Mouse (Mus musculus) erythroblast, embryonic 14.5 days (primary cell): ENCODE data around the gene Igsf11. TPM values are rescaled to one million over a fixed set of nuclear protein-coding genes. Genes with fewer than 3 reads are reported as not detected.

Experiments used
- H3K27me3 ChIP-seq: 2 replicates; pipeline ENCODE4 v1.6.1; 2012; ENCODE audit warnings: inconsistent platforms; ENCODE audit not compliant: control insufficient read depth
- H3K36me3 ChIP-seq: 2 replicates; pipeline ENCODE4 v1.6.1; 2012; ENCODE audit warnings: mild to moderate bottlenecking, inconsistent platforms; ENCODE audit not compliant: control insufficient read depth
- H3K4me1 ChIP-seq: 2 replicates; pipeline ENCODE4 v1.6.1; 2012; ENCODE audit warnings: inconsistent platforms; ENCODE audit not compliant: control insufficient read depth
- H3K4me3 ChIP-seq: replicated peaks from 2 replicates; pipeline ENCODE3; 2012; ENCODE audit warnings: moderate library complexity, mild to moderate bottlenecking, inconsistent platforms
- H3K9me3 ChIP-seq: 2 replicates; pipeline ENCODE4 v1.6.1; 2012; ENCODE audit warnings: low read length, inconsistent platforms, mixed read lengths; ENCODE audit not compliant: control insufficient read depth
- GATA1 ChIP-seq: IDR thresholded peaks from 2 replicates; pipeline ENCODE4 v1.6.1; 2012; ENCODE audit warnings: low read length, inconsistent platforms, mixed read lengths
- TAL1 ChIP-seq: IDR thresholded peaks from 3 replicates; pipeline ENCODE4 v1.6.1; 2012; ENCODE audit warnings: low read length, inconsistent platforms, mixed read lengths
- polyA plus RNA-seq: library from polyadenylated mRNA; stranded (reverse); fragments of >175 nt; gene quantifications from 2 replicates; pipeline ENCODE4 v1.2.3, GENCODE M21; 2012

The Igsf11 gene
- polyA plus RNA-seq, 1 experiment = not detected

GRCm38 (mm10) chr16:38947141-38947879 is 54.8 kb downstream of the Igsf11 start:
- TF ChIP-seq TAL1 = no peak
- TF ChIP-seq GATA1 = no peak
- Histone ChIP-seq H3K36me3 (no peaks in the 10 kb centered on the region), H3K4me3 (no peak overlapping the region), H3K9me3 (peaks cover 4% of the 10 kb centered on the region; the same call in 1 of the 2 replicates), H3K27me3 (no peaks in the 10 kb centered on the region), H3K4me1 (no peaks in the 10 kb centered on the region)

GRCm38 (mm10) chr16:38948441-38948840 is 56.0 kb downstream of the Igsf11 start:
- TF ChIP-seq TAL1 (no peak), GATA1 (no peak)
- Histone ChIP-seq H3K4me3 (no peak overlapping the region), H3K9me3 (peaks cover 4% of the 10 kb centered on the region; the same call in 1 of the 2 replicates), H3K4me1 (no peaks in the 10 kb centered on the region), H3K36me3 (no peaks in the 10 kb centered on the region), H3K27me3 (no peaks in the 10 kb centered on the region)

GRCm38 (mm10) chr16:38952881-38953280 is 60.4 kb downstream of the Igsf11 start:
- H3K27me3 ChIP-seq = no peaks in the 10 kb centered on the region
- H3K4me1 ChIP-seq = no peaks in the 10 kb centered on the region
- H3K9me3 ChIP-seq = peaks cover 18% of the 10 kb centered on the region
- H3K36me3 ChIP-seq = no peaks in the 10 kb centered on the region
- TF ChIP-seq GATA1 (no peak), TAL1 (no peak)
- no peak overlapping the region for H3K4me3 ChIP-seq

GRCm38 (mm10) chr16:38953821-38954220 is 61.4 kb downstream of the Igsf11 start:
- H3K36me3 ChIP-seq = no peaks in the 10 kb centered on the region
- H3K4me3 ChIP-seq = no peak overlapping the region
- H3K9me3 ChIP-seq = peaks cover 24% of the 10 kb centered on the region
- H3K27me3 ChIP-seq = no peaks in the 10 kb centered on the region
- no peaks in the 10 kb centered on the region for H3K4me1 ChIP-seq
- TF ChIP-seq TAL1 (no peak), GATA1 (no peak)

- no peak overlapping the region for H3K4me3 ChIP-seq
- no peaks in the 10 kb centered on the region for H3K36me3 ChIP-seq
These were observed 62.2 kb downstream of the Igsf11 start for GRCm38 (mm10) chr16:38954501-38955288.

GRCm38 (mm10) chr16:38955296-38955695 is 62.8 kb downstream of the Igsf11 start:
- H3K9me3 ChIP-seq = peaks cover 24% of the 10 kb centered on the region
- H3K36me3 ChIP-seq = no peaks in the 10 kb centered on the region

More at GRCm38 (mm10) chr16:38954501-38955288, 62.2 kb downstream of the Igsf11 start:
- H3K27me3 ChIP-seq = no peaks in the 10 kb centered on the region
- no peaks in the 10 kb centered on the region for H3K4me1 ChIP-seq
- TF ChIP-seq GATA1 (no peak), TAL1 (no peak)
- H3K9me3 ChIP-seq = peaks cover 24% of the 10 kb centered on the region

GRCm38 (mm10) chr16:38958801-38959200 is 66.3 kb downstream of the Igsf11 start:
- no peak overlapping the region for H3K4me3 ChIP-seq
- H3K9me3 ChIP-seq = peaks cover 25% of the 10 kb centered on the region
- TF ChIP-seq TAL1 = no peak
- TF ChIP-seq GATA1 = no peak
- H3K4me1 ChIP-seq = no peaks in the 10 kb centered on the region
- H3K36me3 ChIP-seq = no peaks in the 10 kb centered on the region
- H3K27me3 ChIP-seq = no peaks in the 10 kb centered on the region

More at GRCm38 (mm10) chr16:38955296-38955695, 62.8 kb downstream of the Igsf11 start:
- Histone ChIP-seq H3K4me1 (no peaks in the 10 kb centered on the region), H3K27me3 (no peaks in the 10 kb centered on the region), H3K4me3 (no peak overlapping the region)
- TF ChIP-seq GATA1 = no peak
- TF ChIP-seq TAL1 = no peak

- TF ChIP-seq GATA1 (no peak), TAL1 (no peak)
- H3K4me1 ChIP-seq = no peaks in the 10 kb centered on the region
- no peak overlapping the region for H3K4me3 ChIP-seq
- H3K36me3 ChIP-seq = no peaks in the 10 kb centered on the region
- peaks cover 18% of the 10 kb centered on the region for H3K9me3 ChIP-seq
- H3K27me3 ChIP-seq = no peaks in the 10 kb centered on the region
These were observed 68.1 kb downstream of the Igsf11 start for GRCm38 (mm10) chr16:38960550-38960949.

GRCm38 (mm10) chr16:38961865-38962264 is 69.4 kb downstream of the Igsf11 start:
- no peaks in the 10 kb centered on the region for H3K27me3 ChIP-seq
- H3K4me1 ChIP-seq = no peaks in the 10 kb centered on the region
- no peak overlapping the region for H3K4me3 ChIP-seq
- H3K36me3 ChIP-seq = no peaks in the 10 kb centered on the region
- TF ChIP-seq GATA1 = no peak
- TF ChIP-seq TAL1 = no peak
- peaks cover 22% of the 10 kb centered on the region for H3K9me3 ChIP-seq
